Mouse (Mus musculus) embryo, embryonic 11.5 days (tissue): ENCODE data around the gene Ankrd22.
"Not testable (repeated sequence)": the region's sequence is repeated elsewhere in the genome, so short reads cannot be mapped to it uniquely, and the experiment has no call there.

Experiments
- DNase-seq: peaks from one replicate; pipeline ENCODE4 v3.0.0-alpha.2; 2012; ENCODE audit warnings: low read depth, low spot score

Gene Ankrd22

GRCm38 (mm10) chr19:34165891-34166290 lies at the start of gene Ankrd22:
Gene Ankrd22 (minus strand): TSS chr19:34166053.
- DNase-seq = no peak

- DNase-seq = no peak
Measured at GRCm38 (mm10) chr19:34214136-34214535, 48.3 kb upstream of the Ankrd22 start.

- no peak for DNase-seq
Measured at GRCm38 (mm10) chr19:34213251-34213645, 47.4 kb upstream of the Ankrd22 start.

- DNase-seq = no peak
Measured at GRCm38 (mm10) chr19:34212489-34213250, 46.8 kb upstream of the Ankrd22 start.

- no peak for DNase-seq
Measured at GRCm38 (mm10) chr19:34210841-34211240, 45.0 kb upstream of the Ankrd22 start.

- no peak for DNase-seq
Measured at GRCm38 (mm10) chr19:34209930-34210581, 44.2 kb upstream of the Ankrd22 start.

GRCm38 (mm10) chr19:34209031-34209430 lies 43.2 kb upstream of the Ankrd22 start:
- no peak for DNase-seq

- no peak for DNase-seq
Measured at GRCm38 (mm10) chr19:34206760-34207440, 41.0 kb upstream of the Ankrd22 start.

- DNase-seq = not testable (repeated sequence)
Measured at GRCm38 (mm10) chr19:34206128-34206527, 40.3 kb upstream of the Ankrd22 start.

- DNase-seq = no peak
Measured at GRCm38 (mm10) chr19:34202668-34203067, 36.8 kb upstream of the Ankrd22 start.

GRCm38 (mm10) chr19:34199488-34199887 lies 33.6 kb upstream of the Ankrd22 start:
- no peak for DNase-seq

- DNase-seq = no peak
Measured at GRCm38 (mm10) chr19:34198901-34199300, 33.0 kb upstream of the Ankrd22 start.

- DNase-seq = no peak
Measured at GRCm38 (mm10) chr19:34198066-34198465, 32.2 kb upstream of the Ankrd22 start.

- DNase-seq = no peak
Measured at GRCm38 (mm10) chr19:34195031-34195430, 29.2 kb upstream of the Ankrd22 start.

- DNase-seq = no peak
Measured at GRCm38 (mm10) chr19:34194132-34194745, 28.4 kb upstream of the Ankrd22 start.

- DNase-seq = no peak
Measured at GRCm38 (mm10) chr19:34193683-34194082, 27.8 kb upstream of the Ankrd22 start.

GRCm38 (mm10) chr19:34193149-34193548 lies 27.3 kb upstream of the Ankrd22 start:
- DNase-seq = no peak

GRCm38 (mm10) chr19:34192008-34192963 lies 26.4 kb upstream of the Ankrd22 start, which contains the start of gene Stambpl1:
Gene Stambpl1 (plus strand): TSS chr19:34192229.
- DNase-seq = peak; percentile 29

GRCm38 (mm10) chr19:34191645-34192007 lies 25.8 kb upstream of the Ankrd22 start:
- DNase-seq = no peak

GRCm38 (mm10) chr19:34186845-34187244 lies 21.0 kb upstream of the Ankrd22 start:
- no peak for DNase-seq

GRCm38 (mm10) chr19:34182490-34182889 lies 16.6 kb upstream of the Ankrd22 start:
- no peak for DNase-seq
